Mouse (Mus musculus): ENCODE measurements around the gene Twf2. TPM values are rescaled to one million over a fixed set of nuclear protein-coding genes. Genes with fewer than 3 reads are reported as not detected.
A peak's percentile ranks its signal among the peaks of the same experiment; 100 is the strongest.

The Twf2 gene
- total RNA-seq, 1 experiment from 2014 or later, result 102 TPM

GRCm38 (mm10) chr9:106205713-106206290, 2.9 kb downstream of the Twf2 start:
- ATAC-seq (ENCODE audit: extremely low read depth, insufficient number of reproducible peaks, low FRiP score, poor library complexity, severe bottlenecking), result no peak

- no peak for ATAC-seq (ENCODE audit: extremely low read depth, insufficient number of reproducible peaks, low FRiP score, poor library complexity, severe bottlenecking)
Measured at GRCm38 (mm10) chr9:106206515-106206914, 3.6 kb downstream of the Twf2 start.

GRCm38 (mm10) chr9:106208181-106208580, 5.3 kb downstream of the Twf2 start:
- no peak for ATAC-seq (ENCODE audit: extremely low read depth, insufficient number of reproducible peaks, low FRiP score, poor library complexity, severe bottlenecking)

- ATAC-seq (ENCODE audit: extremely low read depth, insufficient number of reproducible peaks, low FRiP score, poor library complexity, severe bottlenecking), result no peak
Measured at GRCm38 (mm10) chr9:106209954-106210353, 7.0 kb downstream of the Twf2 start.

GRCm38 (mm10) chr9:106210853-106211609, 8.1 kb downstream of the Twf2 start:
- ATAC-seq (ENCODE audit: extremely low read depth, insufficient number of reproducible peaks, low FRiP score, poor library complexity, severe bottlenecking), result no peak

GRCm38 (mm10) chr9:106211680-106212593, 9.0 kb downstream of the Twf2 start:
- ATAC-seq (ENCODE audit: extremely low read depth, insufficient number of reproducible peaks, low FRiP score, poor library complexity, severe bottlenecking), result peak; percentile 87

GRCm38 (mm10) chr9:106212594-106212981, 9.7 kb downstream of the Twf2 start:
- ATAC-seq (ENCODE audit: extremely low read depth, insufficient number of reproducible peaks, low FRiP score, poor library complexity, severe bottlenecking), result no peak

- ATAC-seq (ENCODE audit: extremely low read depth, insufficient number of reproducible peaks, low FRiP score, poor library complexity, severe bottlenecking), result no peak
Measured at GRCm38 (mm10) chr9:106215341-106216125, 12.6 kb downstream of the Twf2 start.

- no peak for ATAC-seq (ENCODE audit: extremely low read depth, insufficient number of reproducible peaks, low FRiP score, poor library complexity, severe bottlenecking)
Measured at GRCm38 (mm10) chr9:106216971-106217370, 14.1 kb downstream of the Twf2 start.

GRCm38 (mm10) chr9:106220894-106221523, 18.1 kb downstream of the Twf2 start:
- ATAC-seq (ENCODE audit: extremely low read depth, insufficient number of reproducible peaks, low FRiP score, poor library complexity, severe bottlenecking), result no peak

- peak; percentile 84 for ATAC-seq (ENCODE audit: extremely low read depth, insufficient number of reproducible peaks, low FRiP score, poor library complexity, severe bottlenecking)
Measured at GRCm38 (mm10) chr9:106222261-106222851, 19.4 kb downstream of the Twf2 start, which contains the start of gene Tlr9. Gene Tlr9 (plus strand): TSS chr9:106222598.

GRCm38 (mm10) chr9:106222994-106223393, 20.1 kb downstream of the Twf2 start:
- no peak for ATAC-seq (ENCODE audit: extremely low read depth, insufficient number of reproducible peaks, low FRiP score, poor library complexity, severe bottlenecking)

- ATAC-seq (ENCODE audit: extremely low read depth, insufficient number of reproducible peaks, low FRiP score, poor library complexity, severe bottlenecking), result no peak
Measured at GRCm38 (mm10) chr9:106225469-106226150, 22.7 kb downstream of the Twf2 start.

- no peak for ATAC-seq (ENCODE audit: extremely low read depth, insufficient number of reproducible peaks, low FRiP score, poor library complexity, severe bottlenecking)
Measured at GRCm38 (mm10) chr9:106226151-106226682, 23.3 kb downstream of the Twf2 start.

- no peak for ATAC-seq (ENCODE audit: extremely low read depth, insufficient number of reproducible peaks, low FRiP score, poor library complexity, severe bottlenecking)
Measured at GRCm38 (mm10) chr9:106227790-106228429, 25.0 kb downstream of the Twf2 start.

GRCm38 (mm10) chr9:106230051-106230733, 27.3 kb downstream of the Twf2 start:
- peak; percentile 69 for ATAC-seq (ENCODE audit: extremely low read depth, insufficient number of reproducible peaks, low FRiP score, poor library complexity, severe bottlenecking)
